In the genomic region with DNA sequence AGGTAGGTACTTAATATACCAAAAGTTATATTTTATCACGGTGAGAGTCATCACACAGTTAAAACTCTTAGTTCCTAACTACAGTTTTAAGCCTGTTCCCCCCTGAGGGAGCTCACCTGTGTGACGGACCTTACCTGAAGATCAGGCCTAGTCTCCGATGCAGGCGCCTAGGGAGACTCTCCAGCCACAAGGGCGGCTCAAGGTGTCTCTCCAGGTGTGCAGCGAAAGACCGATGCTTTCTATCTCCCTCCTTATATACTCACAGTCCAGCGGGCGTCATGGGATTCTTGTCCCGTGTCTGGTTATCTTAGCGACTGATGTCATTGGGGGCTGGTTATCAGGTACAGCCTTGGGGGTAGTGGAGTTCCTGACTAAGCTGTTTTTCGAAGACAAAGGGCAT, we compare ENCODE assay signal across 8 mouse cellular contexts. TPM values are rescaled to one million over a fixed set of nuclear protein-coding genes. Genes with fewer than 3 reads are reported as not detected.
DNase-seq lines count a peak whose midpoint lies in the region; ATAC-seq and TF ChIP-seq lines count a peak whose summit lies in the region.

Gene Morf4l2, minus strand, starts transcription at position 232 of the 400 bp plus-strand sequence.

- H3K27me3 ChIP-seq in heart, embryonic 14.5 days (ENCODE audit: control insufficient read depth, insufficient read depth, low read length), result no peaks in the 10 kb centered on the region
- H3K27me3 ChIP-seq in midbrain, postnatal 0 days (ENCODE audit: insufficient read depth, low read length), result no peaks in the 10 kb centered on the region

- no peak for ATAC-seq in heart, embryonic 14.5 days (ENCODE audit: insufficient number of reproducible peaks, insufficient read depth, low FRiP score, low read depth)
- ATAC-seq in midbrain, postnatal 0 days (ENCODE audit: low FRiP score), result no peak

- peak within 1 kb of the TSS; percentile 40 to 89 for H3K4me3 ChIP-seq in heart, embryonic 14.5 days (ENCODE audit: control insufficient read depth in 1 of 2, insufficient read depth in 1 of 2, low read depth in 1 of 2, low read length in 2 of 2)
- H3K4me3 ChIP-seq in midbrain, postnatal 0 days (ENCODE audit: low read depth, low read length), result peak within 1 kb of the TSS; percentile 39

- intact Hi-C loops in left cerebral cortex, postnatal 10 days (cut with DNase I), result loop anchor here (5.0 to 10.0 kb wide), 5 partner anchors 79 to 401 kb away; partner anchors contain the start of genes Plp1 and Zcchc18

- H3K4me1 ChIP-seq in heart, embryonic 14.5 days (ENCODE audit: control insufficient read depth in 2 of 2, insufficient read depth in 2 of 2, low read length in 2 of 2), result peaks cover 2% of the 10 kb centered on the region in 2 experiments; a peak in 2 of 4 replicates
- H3K4me1 ChIP-seq in midbrain, postnatal 0 days (ENCODE audit: insufficient read depth, low read length), result no peaks in the 10 kb centered on the region

- H3K36me3 ChIP-seq in heart, embryonic 14.5 days (ENCODE audit: control insufficient read depth, insufficient read depth, low read length), result peaks cover 17% of the 10 kb centered on the region
- no peaks in the 10 kb centered on the region for H3K36me3 ChIP-seq in midbrain, postnatal 0 days (ENCODE audit: insufficient read depth, low read length)

- H3K9me3 ChIP-seq in heart, embryonic 14.5 days (ENCODE audit: control insufficient read depth, low read length), result no peaks in the 10 kb centered on the region
- H3K9me3 ChIP-seq in midbrain, postnatal 0 days (ENCODE audit: low read length), result no peaks in the 10 kb centered on the region

- H3K9ac ChIP-seq in heart, embryonic 14.5 days (ENCODE audit: low read length), result peak within 1 kb of the TSS; percentile 70
- peak within 1 kb of the TSS; percentile 44; the same call in 1 of the 2 replicates for H3K9ac ChIP-seq in midbrain, postnatal 0 days (replicated peaks; ENCODE audit: low read length, poor library complexity, severe bottlenecking)

- H3K4me2 ChIP-seq in heart, embryonic 14.5 days (ENCODE audit: low read length), result peak within 1 kb of the TSS; percentile 66
- peak within 1 kb of the TSS; percentile 44 for H3K4me2 ChIP-seq in midbrain, postnatal 0 days (ENCODE audit: low read depth, low read length, poor library complexity, severe bottlenecking)

- DNase-seq in adrenal gland, adult 18-20 months (ENCODE audit: low spot score in 2 of 2), result no peak
- no peak for DNase-seq in adrenal gland, adult (ENCODE audit: inconsistent age in 2 of 2, low spot score in 1 of 2)
- no peak for DNase-seq in urinary bladder, adult 2 months (ENCODE audit: low spot score)
- DNase-seq in urinary bladder, postnatal 36 days (ENCODE audit: low spot score in 2 of 2), result no peak
- DNase-seq in left cerebral cortex, postnatal 10 days (ENCODE audit: extremely low spot score in 1 of 2, low spot score in 2 of 2), result peak in 1 of 2 experiments; percentile 14
- DNase-seq in midbrain, postnatal 0 days (ENCODE audit: low spot score), result no peak
- DNase-seq in spleen, postnatal 36 days (ENCODE audit: low spot score in 2 of 2), result no peak

- WGBS in heart, embryonic 14.5 days, result 74% methylated on average over 12 of the region's 12 CpGs
- WGBS in midbrain, postnatal 0 days, result 90% methylated on average over 12 of the region's 12 CpGs

- TF ChIP-seq CTCF in midbrain, postnatal 0 days (IDR thresholded peaks at IDR 0.05), result no peak

- H3K27ac ChIP-seq in heart, embryonic 14.5 days (replicated peaks in 1 of 2; ENCODE audit: control insufficient read depth in 1 of 2, insufficient read depth in 1 of 2, low read depth in 2 of 2, low read length in 2 of 2), result peak within 1 kb of the TSS; percentile 88 to 99
- H3K27ac ChIP-seq in midbrain, postnatal 0 days (ENCODE audit: low read depth, low read length), result peak within 1 kb of the TSS; percentile 83

RNA-seq across cellular contexts. Expression of gene Morf4l2, which starts in this region (rescaled TPM):
- 100 to 1,000 TPM; 351 to 423 TPM for total RNA-seq in adrenal gland, adult 18-20 months (2021)
- polyA plus RNA-seq in urinary bladder, adult 2 months (2012; rRNA removed), result 171 and 201 TPM in 2 replicates
- polyA plus RNA-seq in heart, embryonic 14.5 days (2014; fragmentation: Nextera tagmentation; extraction: Ambion mirVana), result 324 and 341 TPM in 2 replicates
- 100 to 1,000 TPM; 384 to 412 TPM for total RNA-seq in left cerebral cortex, postnatal 10 days (2021)
- total RNA-seq in midbrain, postnatal 0 days (2014; rRNA removed), result 355 and 449 TPM in 2 replicates
- 603 and 621 TPM in 2 replicates for polyA plus RNA-seq in midbrain, postnatal 0 days (2015; fragmentation: Nextera tagmentation; extraction: Ambion mirVana)
